Mouse (Mus musculus): Measurements from ENCODE around the gene Lix1l.

The Lix1l gene

DNA sequence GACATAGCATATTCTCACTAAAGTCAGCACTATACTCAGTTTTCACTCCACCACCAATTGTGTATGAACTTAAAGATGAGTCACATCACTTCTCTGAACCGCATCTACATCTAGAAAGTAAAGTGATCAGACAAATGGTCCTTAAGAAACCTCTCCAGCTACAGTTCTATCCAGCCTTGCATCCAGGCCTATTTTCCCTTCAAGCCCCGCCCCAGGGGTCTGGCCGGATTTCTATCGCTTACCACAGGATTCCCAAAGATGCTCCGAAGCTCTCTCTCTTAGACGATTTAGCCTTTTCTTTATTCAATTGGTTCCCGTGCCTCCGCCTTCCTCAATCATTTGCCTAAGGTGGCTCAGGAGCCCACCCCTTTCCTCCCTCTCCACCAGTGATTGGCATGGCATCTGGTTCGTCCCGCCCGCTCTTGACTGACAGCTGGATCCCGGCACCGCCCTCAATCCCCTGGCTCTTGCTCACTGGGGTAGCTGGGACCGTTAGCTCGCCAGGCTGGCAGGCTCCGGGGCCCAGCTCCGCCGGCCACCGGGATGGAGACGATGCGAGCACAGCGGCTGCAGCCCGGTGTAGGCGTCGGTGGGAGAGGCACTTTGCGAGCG is at the start of gene Lix1l:
Gene Lix1l, plus strand, starts transcription at position 511 of the 612 bp plus-strand sequence.
- peak; percentile 85 to 91 for DNase-seq

DNA sequence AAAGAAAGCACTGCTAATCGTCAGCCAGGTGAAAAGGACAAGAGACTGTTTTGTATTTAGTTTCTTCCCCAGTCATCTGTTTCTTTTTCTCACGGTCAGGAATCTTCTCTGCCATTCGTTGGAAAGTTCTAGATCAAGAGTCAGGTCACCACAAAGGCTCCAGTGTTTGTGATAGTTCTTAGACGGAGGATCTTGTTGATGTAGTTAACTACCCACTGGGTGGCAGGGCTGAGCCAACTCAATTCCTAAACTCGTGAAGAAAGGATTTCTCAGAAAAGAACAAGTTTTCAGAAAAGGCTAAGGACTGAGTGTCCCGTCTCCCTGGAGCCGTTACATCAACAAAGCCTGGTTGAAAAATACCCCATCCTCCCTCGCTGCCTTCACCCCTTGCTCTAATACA is 49.7 kb upstream of the Lix1l start:
- DNase-seq: peak; percentile 62 to 66

DNA sequence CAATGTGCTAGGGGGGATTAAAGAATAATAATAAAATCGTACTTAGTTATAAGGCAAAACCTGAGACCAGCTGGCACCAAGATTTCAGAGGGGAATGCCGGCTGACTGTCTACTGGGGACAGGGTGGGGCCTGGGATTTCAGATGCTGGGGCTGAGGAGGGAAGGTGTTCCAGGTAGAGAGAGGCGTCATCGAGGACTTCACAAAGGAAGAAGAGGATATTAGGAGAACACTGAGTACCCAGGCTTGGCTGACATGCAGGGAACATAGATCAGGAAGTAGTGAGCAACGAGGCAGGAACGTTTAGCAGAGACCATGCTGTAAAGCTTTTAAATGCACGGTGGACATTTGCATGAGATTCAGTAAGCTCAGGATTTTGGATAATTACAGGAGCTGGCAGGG is 49.1 kb upstream of the Lix1l start:
- no peak for DNase-seq

DNA sequence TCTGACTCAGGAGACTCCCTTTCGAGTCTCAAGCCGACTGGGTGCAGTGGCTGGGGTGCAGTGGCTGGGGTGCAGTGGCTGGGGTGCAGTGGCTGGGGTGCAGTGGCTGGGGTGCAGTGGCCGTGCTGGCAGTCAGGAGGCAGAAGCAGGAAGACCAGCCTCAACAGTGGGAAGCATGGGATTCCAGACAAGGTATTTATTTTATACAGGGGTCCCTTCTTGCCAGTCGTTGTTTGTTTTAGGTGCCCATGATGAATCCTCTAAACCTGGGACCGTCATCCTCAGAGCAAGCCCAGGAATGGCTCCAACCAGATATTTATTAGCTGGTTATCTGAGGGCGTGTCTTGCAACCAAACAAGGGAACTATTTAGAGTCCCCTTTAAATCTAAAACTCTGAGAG is 47.3 kb upstream of the Lix1l start:
- no peak for DNase-seq

DNA sequence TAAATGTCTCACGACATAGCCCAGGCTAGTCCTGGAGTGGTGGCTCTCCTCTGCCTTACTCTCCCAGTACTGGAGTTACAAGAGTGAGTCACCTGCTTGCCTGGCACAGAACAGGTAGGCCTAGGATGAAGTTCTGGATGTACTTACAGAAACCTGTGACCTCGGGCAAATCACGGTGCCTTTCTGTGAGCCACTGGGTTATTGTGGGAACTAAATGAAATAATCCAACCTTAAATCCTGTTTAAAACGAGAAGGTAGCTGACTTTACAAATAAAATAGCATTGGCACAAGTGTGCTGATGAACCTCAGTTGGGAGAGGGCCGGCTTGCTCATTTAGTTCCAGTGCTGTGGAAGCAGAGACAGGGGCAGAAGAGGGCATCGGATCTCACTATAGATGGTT is 46.7 kb upstream of the Lix1l start:
- no peak for DNase-seq

DNA sequence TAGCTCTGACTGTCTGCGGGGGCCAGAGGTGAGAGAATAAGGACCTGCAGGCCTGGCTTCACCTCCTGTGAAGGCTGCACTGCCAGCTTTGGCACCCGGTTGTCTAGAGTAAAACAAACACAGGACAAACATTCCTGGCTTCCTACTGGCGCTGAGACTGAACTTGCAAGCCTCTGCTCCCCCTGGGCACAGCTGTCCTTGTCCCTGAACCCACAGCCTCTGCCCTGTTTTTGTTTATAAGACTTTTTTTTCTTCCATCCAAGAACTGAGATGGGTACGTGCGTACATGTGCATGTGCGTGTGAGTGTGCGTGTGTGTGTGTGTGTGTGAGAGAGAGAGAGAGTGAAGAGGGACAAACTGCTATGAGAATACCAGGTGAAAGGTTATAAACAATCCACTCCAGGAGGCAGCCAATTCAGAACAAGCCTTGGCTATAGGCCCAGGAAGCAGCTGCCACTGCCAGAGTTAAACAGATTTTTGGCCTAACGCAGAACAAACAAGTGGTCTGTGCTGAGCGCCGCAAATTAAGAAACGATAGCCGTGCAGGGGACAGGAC is 45.8 kb upstream of the Lix1l start:
- peak; percentile 34 to 40 for DNase-seq

DNA sequence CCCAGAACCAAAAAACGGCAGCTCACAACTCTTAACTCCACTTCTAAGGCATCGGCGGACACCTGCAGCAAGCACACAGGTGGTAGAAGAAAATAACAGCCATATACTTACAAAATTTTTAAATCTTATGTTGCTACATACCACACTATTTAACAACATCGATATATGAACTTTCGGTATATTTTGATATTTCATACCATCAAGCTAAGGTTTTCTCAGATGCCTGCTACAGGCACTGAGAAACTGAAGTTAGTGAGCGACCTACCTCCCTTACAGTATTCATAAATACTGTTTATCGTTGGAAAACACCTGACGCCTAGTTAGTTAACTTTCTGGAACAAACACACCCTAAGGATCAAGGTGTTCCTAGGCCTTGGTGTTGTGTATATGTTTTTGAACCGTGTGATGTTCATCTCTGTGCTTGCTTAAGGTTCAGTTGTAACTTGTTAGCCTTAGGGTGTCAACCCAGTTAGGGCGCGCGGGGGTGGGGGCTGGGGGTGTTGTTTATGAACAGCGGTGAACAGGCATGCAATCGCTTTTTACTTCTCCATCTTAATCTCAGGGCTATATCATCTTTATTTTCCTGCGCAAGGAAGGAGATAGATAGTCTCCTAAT is 44.8 kb upstream of the Lix1l start:
- no peak for DNase-seq

DNA sequence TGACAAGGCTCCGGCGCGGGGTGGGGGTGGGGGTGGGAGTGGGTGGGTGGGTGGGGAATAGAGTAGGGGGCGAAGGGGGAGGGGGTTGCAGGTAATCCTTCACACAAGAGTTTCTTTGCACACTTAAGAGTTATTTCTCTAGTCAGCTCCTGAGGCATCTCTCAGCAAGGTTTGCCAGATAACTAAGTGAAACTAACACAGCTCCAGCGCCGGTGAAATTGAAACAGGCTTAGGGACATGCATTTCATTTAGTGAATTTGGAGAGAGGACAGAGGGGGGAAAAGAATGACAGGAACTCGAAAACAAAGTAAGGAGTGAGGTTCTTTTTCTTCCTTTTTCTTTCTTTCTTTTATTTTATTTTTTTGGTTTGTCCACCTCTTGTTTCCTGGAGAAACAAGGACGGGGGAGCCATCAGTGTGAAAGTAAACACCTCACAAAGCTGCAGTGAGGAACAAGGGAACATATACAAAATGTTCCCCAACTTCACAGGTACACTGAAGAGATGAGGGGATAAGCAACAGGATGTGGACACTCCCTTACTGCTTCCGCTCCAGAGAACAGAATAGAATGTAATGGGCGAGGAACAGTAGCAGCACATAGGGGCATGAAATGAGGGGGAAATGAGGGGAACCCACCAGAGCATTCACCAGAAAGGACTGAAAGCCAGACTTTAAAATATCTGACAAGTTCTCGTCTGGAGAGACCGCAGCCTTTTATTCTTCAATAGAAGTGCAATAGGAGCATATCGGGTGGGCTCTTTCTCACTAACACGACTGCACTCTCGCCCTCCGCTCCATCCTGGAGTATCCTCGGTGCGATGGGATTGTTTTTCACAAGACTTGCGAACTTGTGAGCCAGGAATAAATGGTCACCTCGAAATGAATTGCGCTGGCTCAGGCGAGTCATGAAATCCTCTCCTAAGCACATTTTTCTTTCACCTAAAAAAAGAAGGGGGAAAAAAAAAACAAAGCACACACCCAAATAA is 44.0 kb upstream of the Lix1l start:
- peak in 1 of 2 experiments; percentile 53 for DNase-seq

DNA sequence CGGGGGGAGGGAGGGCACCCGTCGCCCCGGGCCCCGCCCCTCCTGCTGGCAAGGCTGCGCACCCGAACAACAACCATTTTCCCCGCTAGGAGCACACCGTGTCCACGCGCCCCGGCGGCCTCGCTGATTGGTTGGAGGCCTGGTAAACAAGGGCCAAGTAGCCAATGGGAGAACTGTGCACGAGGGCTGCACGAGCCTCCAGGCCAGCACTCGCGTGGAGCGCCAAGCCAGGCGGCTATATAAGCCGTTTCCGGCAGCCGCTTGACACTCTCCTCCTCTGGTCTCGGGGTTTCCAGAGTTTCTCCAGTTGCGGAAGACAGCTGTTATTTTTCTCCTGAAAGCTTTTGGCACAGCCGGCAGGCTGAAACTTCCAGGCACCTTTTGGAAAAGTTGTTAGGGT is 43.3 kb upstream of the Lix1l start, which contains the start of gene Txnip:
Gene Txnip, plus strand, starts transcription at position 264 of the 400 bp plus-strand sequence.
- peak; percentile 99 to 100 for DNase-seq

DNA sequence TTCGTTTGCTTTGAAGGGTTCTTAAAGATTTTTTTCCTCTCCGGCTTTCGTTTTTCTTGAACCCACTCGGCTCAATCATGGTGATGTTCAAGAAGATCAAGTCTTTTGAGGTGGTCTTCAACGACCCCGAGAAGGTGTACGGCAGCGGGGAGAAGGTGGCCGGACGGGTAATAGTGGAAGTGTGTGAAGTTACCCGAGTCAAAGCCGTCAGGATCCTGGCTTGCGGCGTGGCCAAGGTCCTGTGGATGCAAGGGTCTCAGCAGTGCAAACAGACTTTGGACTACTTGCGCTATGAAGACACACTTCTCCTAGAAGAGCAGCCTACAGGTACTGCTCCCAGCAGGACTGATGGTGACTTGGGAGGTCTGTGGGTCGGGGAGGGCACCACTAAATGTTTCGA is 42.8 kb upstream of the Lix1l start:
- peak; percentile 58 to 60 for DNase-seq

DNA sequence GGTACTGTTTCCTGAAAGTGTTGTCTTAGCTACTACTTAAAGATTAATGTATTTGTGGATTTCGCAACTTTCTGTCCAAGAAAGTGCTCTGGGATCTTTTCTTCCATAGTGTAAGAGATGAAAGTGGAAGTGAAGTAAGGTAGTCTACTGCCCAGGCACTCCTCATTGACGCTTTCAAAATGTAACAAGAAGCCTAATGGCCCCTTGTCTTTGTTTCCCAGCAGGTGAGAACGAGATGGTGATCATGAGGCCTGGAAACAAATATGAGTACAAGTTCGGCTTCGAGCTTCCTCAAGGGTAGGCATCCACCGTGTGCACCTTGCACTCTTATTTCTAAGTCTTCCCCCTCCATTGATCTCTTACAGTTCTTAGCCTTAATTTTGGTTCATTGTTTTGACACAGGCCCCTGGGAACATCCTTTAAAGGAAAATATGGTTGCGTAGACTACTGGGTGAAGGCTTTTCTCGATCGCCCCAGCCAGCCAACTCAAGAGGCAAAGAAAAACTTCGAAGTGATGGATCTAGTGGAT is 42.2 kb upstream of the Lix1l start:
- no peak for DNase-seq

DNA sequence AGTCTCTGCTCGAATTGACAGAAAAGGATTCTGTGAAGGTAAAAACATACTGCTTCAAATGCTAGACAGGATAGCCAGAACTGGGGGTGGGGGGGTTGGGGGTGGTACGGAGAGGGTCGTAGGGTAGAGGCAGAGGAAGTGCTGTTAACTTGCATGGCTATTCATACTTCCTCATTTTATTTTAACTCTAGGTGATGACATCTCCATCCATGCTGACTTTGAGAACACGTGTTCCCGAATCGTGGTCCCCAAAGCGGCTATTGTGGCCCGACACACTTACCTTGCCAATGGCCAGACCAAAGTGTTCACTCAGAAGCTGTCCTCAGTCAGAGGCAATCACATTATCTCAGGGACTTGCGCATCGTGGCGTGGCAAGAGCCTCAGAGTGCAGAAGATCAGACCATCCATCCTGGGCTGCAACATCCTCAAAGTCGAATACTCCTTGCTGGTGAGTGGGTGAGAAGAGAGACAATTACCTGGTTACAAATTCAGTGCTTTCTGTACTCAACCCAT is 41.5 kb upstream of the Lix1l start:
- no peak for DNase-seq

DNA sequence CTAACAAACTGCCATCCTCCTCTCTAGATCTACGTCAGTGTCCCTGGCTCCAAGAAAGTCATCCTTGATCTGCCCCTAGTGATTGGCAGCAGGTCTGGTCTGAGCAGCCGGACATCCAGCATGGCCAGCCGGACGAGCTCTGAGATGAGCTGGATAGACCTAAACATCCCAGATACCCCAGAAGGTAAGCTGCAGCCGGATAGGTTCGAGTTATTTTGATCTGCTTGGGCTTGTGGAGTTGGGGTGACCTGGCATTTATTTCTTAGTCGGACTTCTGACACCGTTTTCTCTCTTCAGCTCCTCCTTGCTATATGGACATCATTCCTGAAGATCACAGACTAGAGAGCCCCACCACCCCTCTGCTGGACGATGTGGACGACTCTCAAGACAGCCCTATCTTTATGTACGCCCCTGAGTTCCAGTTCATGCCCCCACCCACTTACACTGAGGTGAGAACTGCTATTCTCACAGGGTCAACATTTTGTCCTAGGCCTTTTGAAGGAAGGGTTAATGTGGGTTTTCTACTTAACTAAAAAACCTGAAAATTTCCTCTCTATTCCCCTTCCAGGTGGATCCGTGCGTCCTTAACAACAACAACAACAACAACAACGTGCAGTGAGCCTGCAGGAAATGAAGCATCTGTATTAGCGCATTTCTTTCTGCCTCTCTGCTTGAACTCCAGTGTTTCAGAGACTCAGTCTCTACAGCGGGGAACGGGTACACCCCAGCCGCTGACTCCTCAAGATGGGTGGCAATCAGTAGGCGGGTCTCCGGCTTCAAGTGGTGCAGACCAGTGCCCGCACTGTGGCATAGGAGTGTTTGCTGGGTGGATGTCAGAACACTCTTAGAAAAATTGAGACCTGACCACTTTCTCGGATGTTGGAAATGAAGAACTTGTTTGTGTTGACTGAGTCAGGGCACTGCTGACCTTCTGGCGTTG is 40.8 kb upstream of the Lix1l start:
- no peak for DNase-seq

DNA sequence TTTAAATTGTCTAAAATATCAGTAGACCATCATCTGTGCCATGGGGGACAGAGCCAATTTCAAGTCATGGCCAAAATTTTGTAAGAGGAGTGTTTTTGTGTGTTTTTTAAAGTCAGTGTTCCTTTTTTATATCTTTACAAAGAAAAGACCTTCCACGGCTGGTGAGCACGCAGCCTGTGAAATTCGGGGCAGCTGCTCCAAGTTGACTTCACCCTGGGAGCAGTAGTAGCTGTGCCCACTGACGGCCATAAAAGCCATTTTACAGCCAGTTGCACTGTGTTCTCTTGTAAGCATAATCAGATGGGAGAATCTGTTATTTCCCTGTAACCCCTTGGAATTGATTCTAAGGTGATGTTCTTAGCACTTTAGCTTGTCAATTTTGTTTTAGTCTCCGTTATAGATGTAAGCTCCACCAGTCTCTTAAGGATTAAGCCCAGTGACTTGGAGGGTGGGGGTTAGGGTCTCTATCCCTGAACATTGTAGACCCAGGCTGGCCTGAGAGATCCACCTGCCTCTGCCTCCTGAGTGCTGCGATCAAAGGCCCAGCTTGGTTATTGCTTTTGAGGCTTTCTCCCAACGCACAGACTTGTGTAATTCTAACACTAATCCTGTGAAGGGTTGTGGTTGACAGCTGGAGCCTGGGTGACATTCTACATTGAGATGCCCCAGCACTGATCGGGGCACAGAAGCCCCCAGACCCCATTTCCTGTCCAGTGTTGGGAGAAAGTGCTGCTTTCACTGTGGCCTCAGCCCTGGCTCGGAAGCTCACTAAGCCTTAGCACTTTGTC is 39.9 kb upstream of the Lix1l start:
- peak in 1 of 2 experiments; percentile 6 for DNase-seq

DNA sequence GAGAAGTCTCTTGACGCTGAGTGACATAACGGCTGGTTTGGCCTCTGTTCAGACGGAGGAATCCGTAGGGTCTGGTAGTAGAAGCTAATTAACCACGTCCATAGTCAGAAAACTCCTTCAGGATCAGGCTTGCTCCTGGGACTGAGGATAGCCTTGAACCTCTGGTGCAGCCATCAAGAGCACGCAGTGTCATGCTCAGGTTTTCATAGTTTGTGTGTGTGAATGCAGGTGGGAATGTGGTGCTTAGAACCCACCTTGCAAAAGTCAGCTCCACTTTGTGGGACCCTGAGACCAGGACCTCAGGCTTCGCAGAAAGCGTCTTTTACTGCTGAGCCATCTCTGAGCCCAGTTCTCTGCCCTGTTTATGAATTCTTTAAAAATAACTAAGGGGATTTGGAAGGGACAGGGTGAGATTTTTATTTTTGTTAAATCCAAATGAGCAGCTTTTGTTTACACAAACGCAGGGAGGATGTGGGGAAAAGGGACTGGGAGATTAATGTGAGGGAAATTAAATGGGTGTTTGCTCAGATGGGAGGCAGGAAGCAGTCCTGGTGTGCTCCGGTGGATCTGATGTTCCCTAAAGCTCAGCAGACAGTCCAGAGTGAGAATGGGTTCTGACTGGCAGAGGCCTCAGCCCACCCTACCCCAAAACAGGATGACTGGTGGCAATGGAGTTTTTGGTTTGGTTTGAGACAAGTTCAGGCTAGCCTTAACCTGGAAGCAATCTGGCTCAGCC is 38.8 kb upstream of the Lix1l start:
- DNase-seq: peak in 1 of 2 experiments; percentile 6

DNA sequence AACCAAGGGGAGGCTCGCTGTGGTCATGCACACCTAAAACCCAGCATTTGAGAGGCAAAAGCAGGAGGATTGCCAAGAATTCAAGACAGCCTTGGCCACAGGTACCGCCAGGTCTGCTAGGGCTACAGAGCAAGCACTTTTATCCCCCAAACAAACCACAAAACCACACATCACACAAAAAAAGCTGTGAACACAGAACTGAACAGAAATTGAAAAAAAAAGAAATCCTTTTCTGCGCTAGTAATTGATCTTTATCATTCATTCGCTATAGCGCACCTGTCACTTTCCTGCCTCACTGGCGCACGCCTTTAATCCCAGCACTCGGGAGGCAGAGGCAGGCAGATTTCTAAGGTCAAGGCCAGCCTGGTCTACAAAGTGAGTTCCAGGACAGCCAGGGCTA is 37.7 kb upstream of the Lix1l start:
- peak in 1 of 2 experiments; percentile 19 for DNase-seq

DNA sequence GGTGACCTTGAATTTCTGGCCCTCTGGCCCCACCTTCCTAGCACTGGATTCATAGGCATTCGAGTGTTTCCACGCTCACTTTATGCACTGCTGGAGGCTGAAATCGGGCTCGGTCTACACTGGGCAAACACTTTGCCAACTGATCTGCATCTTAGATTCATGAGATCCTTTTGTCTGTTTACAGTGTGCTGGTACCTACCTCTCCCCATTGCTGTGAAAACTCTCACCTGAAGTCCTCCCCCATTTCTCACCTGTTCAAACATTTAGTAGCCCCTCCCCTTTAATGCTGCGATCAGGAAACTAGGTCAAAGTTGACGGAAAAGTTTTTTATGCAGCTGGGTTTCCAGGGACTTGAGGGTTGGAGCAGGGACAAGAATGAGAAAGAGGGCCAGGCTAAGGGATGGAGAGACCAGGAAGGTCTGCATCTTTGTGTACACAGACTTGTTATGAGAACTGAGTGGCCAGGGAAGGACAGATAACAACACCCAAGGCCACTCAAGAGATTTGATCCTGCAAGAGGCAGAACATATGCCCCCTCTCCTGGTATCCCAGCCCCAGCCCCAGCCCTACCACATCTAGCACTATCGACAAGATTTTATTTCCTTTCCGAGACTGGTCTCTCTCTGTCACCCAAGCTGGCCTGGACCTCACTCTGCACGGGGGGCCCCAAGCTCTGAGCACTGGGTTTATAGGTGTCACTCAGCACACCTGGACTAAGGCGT is 36.9 kb upstream of the Lix1l start:
- DNase-seq: no peak

DNA sequence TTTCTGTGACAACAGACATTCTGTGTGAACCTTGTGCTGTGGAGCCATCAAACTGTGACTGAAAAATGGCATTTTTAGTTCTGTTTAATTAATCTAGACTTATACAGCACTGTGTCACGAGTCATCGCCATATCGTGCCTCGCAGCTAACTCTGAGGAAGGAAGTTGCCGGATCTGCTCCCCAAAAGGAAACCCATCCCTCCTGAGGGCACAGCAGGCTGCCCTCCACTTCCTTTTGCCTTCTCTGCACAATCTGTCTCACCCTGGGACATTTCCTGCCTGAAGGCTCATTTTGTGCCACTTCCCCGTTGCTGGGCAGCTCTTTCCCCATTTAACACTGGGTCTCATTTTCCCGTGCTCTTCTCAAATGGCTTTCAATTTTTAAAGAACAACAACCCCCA is 36.3 kb upstream of the Lix1l start:
- peak; percentile 51 to 63 for DNase-seq

DNA sequence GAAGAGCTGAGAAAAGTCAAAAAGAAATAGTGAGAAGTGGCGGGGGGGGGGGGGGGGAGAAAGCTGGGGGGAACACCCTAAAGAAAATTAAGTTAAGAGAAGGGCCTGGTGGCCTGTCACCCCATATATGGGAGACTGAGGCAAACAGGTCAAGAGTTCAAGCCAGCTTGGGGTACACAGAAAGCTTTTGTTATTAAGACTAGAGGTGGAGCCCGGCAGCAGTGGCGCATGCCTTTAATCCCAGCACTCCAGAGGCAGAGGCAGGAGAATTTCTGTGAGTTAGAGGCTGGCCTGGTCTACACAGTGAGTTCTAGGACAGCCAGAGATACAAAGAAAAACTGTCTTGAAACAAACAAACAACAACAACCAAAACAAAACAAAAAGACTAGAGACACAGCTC is 35.8 kb upstream of the Lix1l start:
- DNase-seq: no peak

Measured in thymus, postnatal 36 days (tissue).